Mouse (Mus musculus): ENCODE measurements around the gene Hist1h3h. TPM values are rescaled to one million over a fixed set of nuclear protein-coding genes. Genes with fewer than 3 reads are reported as not detected.
A peak's percentile ranks its signal among the peaks of the same experiment; 100 is the strongest.
"Not testable (repeated sequence)": the region's sequence is repeated elsewhere in the genome, so short reads cannot be mapped to it uniquely, and the experiment has no call there.

Gene Hist1h3h
- total and polyA plus RNA-seq, 2 experiments from 2014 or later = 1.8 to 1,437 TPM

GRCm38 (mm10) chr13:21745006-21745405 lies 27.5 kb downstream of the Hist1h3h start:
- H3K27me3 ChIP-seq (ENCODE audit: control insufficient read depth, insufficient read depth, low read length) = no peaks in the 10 kb centered on the region
- no peak overlapping the region for H3K9ac ChIP-seq (replicated peaks; ENCODE audit: low read depth, low read length)
- no peak overlapping the region for H3K27ac ChIP-seq (ENCODE audit: low read depth)
- H3K4me2 ChIP-seq (ENCODE audit: low read depth, low read length) = no peak overlapping the region
- TF ChIP-seq CTCF (IDR thresholded peaks at IDR 0.05; ENCODE audit: low read depth) (no peak), EP300 (IDR thresholded peaks at IDR 0.05; ENCODE audit: low read depth) (no peak)
- no peaks in the 10 kb centered on the region for H3K9me3 ChIP-seq (replicated peaks; ENCODE audit: control insufficient read depth, low read length)
- DNase-seq (ENCODE audit: low spot score) (no peak), ATAC-seq (ENCODE audit: insufficient read depth, low read depth) (no peak)
- peaks cover 11% of the 10 kb centered on the region; the same call in 1 of the 2 replicates for H3K4me1 ChIP-seq (ENCODE audit: control insufficient read depth, insufficient read depth)
- no peak overlapping the region for H3K4me3 ChIP-seq (ENCODE audit: low read depth, low read length)
- 56% methylated on average over 1 of the region's 1 CpGs for WGBS
- H3K36me3 ChIP-seq (replicated peaks; ENCODE audit: control insufficient read depth, insufficient read depth, low read length) = no peaks in the 10 kb centered on the region

DNA sequence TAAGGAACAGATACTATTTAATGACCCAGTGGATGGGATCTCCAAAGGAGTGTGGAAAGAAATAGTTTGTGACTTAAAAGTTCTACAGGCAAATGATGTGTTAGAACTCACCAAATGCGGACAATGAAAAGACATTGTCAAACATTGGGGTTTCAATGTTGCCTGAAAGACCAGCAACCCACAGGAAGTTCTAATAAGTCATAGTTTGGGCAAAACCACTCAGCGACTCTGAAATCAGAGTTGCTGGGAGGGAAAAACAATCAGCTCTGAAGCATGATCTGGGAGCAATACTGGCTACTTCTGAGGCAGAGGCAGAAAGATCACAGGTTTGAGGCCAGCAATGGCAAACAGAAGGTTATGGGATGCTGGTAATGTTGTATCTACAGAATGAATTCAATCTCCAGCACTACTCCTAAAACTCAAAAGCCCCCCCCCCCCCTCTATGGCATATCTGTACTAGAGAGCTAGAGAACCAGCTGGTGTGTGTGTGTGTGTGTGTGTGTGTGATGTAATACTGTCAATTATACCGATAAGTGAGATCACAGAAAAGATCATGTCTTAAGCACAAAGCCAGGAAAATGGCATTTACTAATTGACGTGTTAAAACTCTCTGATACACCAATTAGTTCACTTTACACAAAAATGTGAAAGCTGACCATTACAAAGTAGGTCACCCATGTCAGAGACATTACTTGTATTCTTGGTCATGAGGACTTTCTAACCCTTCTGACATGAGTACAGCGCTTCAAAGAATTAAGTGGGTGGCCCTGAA lies 32.1 kb downstream of the Hist1h3h start:
- Histone ChIP-seq H3K4me1 (ENCODE audit: control insufficient read depth, insufficient read depth) (peaks cover 18% of the 10 kb centered on the region), H3K36me3 (replicated peaks; ENCODE audit: control insufficient read depth, insufficient read depth, low read length) (no peaks in the 10 kb centered on the region), H3K4me2 (ENCODE audit: low read depth, low read length) (peak overlapping the region; percentile 67), H3K9ac (replicated peaks; ENCODE audit: low read depth, low read length) (peak overlapping the region; percentile 46), H3K27me3 (ENCODE audit: control insufficient read depth, insufficient read depth, low read length) (no peaks in the 10 kb centered on the region), H3K4me3 (ENCODE audit: low read depth, low read length) (peak overlapping the region; percentile 48), H3K9me3 (replicated peaks; ENCODE audit: control insufficient read depth, low read length) (no peaks in the 10 kb centered on the region), H3K27ac (ENCODE audit: low read depth) (peak overlapping the region; percentile 72)
- 15% methylated on average over 5 of the region's 5 CpGs for WGBS
- TF ChIP-seq EP300 (IDR thresholded peaks at IDR 0.05; ENCODE audit: low read depth) = no peak
- TF ChIP-seq CTCF (IDR thresholded peaks at IDR 0.05; ENCODE audit: low read depth) = no peak
- no peak for ATAC-seq (ENCODE audit: insufficient read depth, low read depth)
- DNase-seq (ENCODE audit: low spot score) = no peak

- not testable (repeated sequence) for H3K36me3 ChIP-seq (replicated peaks; ENCODE audit: control insufficient read depth, insufficient read depth, low read length); H3K9me3 ChIP-seq (replicated peaks; ENCODE audit: control insufficient read depth, low read length); H3K27me3 ChIP-seq (ENCODE audit: control insufficient read depth, insufficient read depth, low read length)
- Histone ChIP-seq H3K4me1 (ENCODE audit: control insufficient read depth, insufficient read depth) (peaks cover 18% of the 10 kb centered on the region), H3K4me2 (ENCODE audit: low read depth, low read length) (peak within 1 kb of the TSS; percentile 67), H3K4me3 (ENCODE audit: low read depth, low read length) (peak within 1 kb of the TSS; percentile 48), H3K27ac (ENCODE audit: low read depth) (peak within 1 kb of the TSS; percentile 72), H3K9ac (replicated peaks; ENCODE audit: low read depth, low read length) (peak within 1 kb of the TSS; percentile 46)
- WGBS = under 1% methylated on average over 42 of the region's 56 CpGs
- DNase-seq (ENCODE audit: low spot score) (peak; percentile 75), ATAC-seq (ENCODE audit: insufficient read depth, low read depth) (peak; percentile 54)
Measured at GRCm38 (mm10) chr13:21750159-21751017, 32.9 kb downstream of the Hist1h3h start, which contains the start of gene Hist1h4k. Gene Hist1h4k (minus strand): TSS chr13:21750505.

DNA sequence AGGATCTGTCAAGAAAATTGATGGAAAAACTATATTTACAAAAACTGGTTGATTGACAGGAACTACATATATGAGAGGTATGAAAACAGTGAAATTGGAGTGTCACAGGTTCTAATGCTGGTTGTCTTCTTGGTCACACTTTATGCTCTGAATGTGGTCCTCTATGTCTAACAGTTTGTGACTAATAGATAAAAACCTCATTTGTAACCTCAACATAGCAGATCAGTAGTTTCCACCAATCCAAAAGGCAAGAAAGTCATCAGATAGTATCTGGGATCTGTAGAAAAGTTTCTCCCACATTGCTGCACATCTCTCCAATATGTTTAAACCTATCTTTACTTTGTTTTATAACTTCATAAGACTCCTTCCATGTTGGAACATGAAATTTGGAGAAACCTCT lies 34.0 kb downstream of the Hist1h3h start:
- H3K4me2 ChIP-seq (ENCODE audit: low read depth, low read length) = no peak overlapping the region
- peaks cover 23% of the 10 kb centered on the region for H3K4me1 ChIP-seq (ENCODE audit: control insufficient read depth, insufficient read depth)
- H3K9ac ChIP-seq (replicated peaks; ENCODE audit: low read depth, low read length) = no peak overlapping the region
- no peak for TF ChIP-seq EP300 (IDR thresholded peaks at IDR 0.05; ENCODE audit: low read depth)
- no peak for TF ChIP-seq CTCF (IDR thresholded peaks at IDR 0.05; ENCODE audit: low read depth)
- DNase-seq (ENCODE audit: low spot score) = no peak
- H3K27ac ChIP-seq (ENCODE audit: low read depth) = no peak overlapping the region
- no peak overlapping the region for H3K4me3 ChIP-seq (ENCODE audit: low read depth, low read length)
- no peaks in the 10 kb centered on the region for H3K9me3 ChIP-seq (replicated peaks; ENCODE audit: control insufficient read depth, low read length)
- no peaks in the 10 kb centered on the region for H3K36me3 ChIP-seq (replicated peaks; ENCODE audit: control insufficient read depth, insufficient read depth, low read length)
- no peaks in the 10 kb centered on the region for H3K27me3 ChIP-seq (ENCODE audit: control insufficient read depth, insufficient read depth, low read length)
- no peak for ATAC-seq (ENCODE audit: insufficient read depth, low read depth)

DNA sequence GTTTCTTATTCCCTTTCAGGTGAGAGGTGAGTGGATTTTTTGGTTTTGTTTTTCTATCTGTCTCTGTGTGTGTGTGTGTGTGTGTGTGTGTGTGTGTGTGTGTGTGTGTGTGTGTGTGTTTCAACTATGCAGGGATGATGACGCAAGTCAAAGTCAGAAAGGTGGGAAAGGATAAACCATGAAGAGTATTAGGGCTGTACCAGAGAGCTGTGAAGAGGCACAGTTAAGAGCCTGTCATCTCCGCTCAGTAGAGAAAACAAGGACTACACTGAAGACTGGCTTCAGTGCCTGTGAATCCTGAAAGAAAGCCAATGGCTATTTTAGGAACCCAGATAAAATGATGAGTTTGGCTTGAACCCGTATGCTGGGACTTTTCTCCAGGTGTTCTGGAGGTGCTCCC lies 34.4 kb downstream of the Hist1h3h start:
- H3K9me3 ChIP-seq (replicated peaks; ENCODE audit: control insufficient read depth, low read length) = no peaks in the 10 kb centered on the region
- no peak overlapping the region for H3K4me3 ChIP-seq (ENCODE audit: low read depth, low read length)
- peak overlapping the region; percentile 18; the same call in 1 of the 2 replicates for H3K4me2 ChIP-seq (ENCODE audit: low read depth, low read length)
- TF ChIP-seq EP300 (IDR thresholded peaks at IDR 0.05; ENCODE audit: low read depth) = no peak
- TF ChIP-seq CTCF (IDR thresholded peaks at IDR 0.05; ENCODE audit: low read depth) = no peak
- H3K9ac ChIP-seq (replicated peaks; ENCODE audit: low read depth, low read length) = no peak overlapping the region
- H3K27me3 ChIP-seq (ENCODE audit: control insufficient read depth, insufficient read depth, low read length) = no peaks in the 10 kb centered on the region
- H3K4me1 ChIP-seq (ENCODE audit: control insufficient read depth, insufficient read depth) = peaks cover 23% of the 10 kb centered on the region
- 26% methylated on average over 3 of the region's 3 CpGs for WGBS
- ATAC-seq (ENCODE audit: insufficient read depth, low read depth) (no peak), DNase-seq (ENCODE audit: low spot score) (peak; percentile 11)
- H3K36me3 ChIP-seq (replicated peaks; ENCODE audit: control insufficient read depth, insufficient read depth, low read length) = no peaks in the 10 kb centered on the region
- peak overlapping the region; percentile 31; the same call in 1 of the 2 replicates for H3K27ac ChIP-seq (ENCODE audit: low read depth)

Measured in heart, postnatal 0 days (tissue).